Mouse (Mus musculus) CH12.LX (cell line): ENCODE measurements around the gene 4930404H24Rik. TPM values are rescaled to one million over a fixed set of nuclear protein-coding genes. Genes with fewer than 3 reads are reported as not detected.

ENCODE experiments used
- BHLHE40 ChIP-seq: IDR thresholded peaks from 2 replicates; pipeline ENCODE4 v1.6.1; 2011; ENCODE audit warnings: mild to moderate bottlenecking, low read depth, low read length, improper control_type of control experiment
- CHD1 ChIP-seq: IDR thresholded peaks from 2 replicates; pipeline ENCODE4 v1.6.1; 2012; ENCODE audit warnings: low read depth, low read length, improper control_type of control experiment, inconsistent platforms
- ELF1 ChIP-seq: IDR thresholded peaks from 2 replicates; pipeline ENCODE4 v1.6.1; 2014; ENCODE audit warnings: low read depth, mild to moderate bottlenecking, inconsistent platforms, low read length, improper control_type of control experiment
- EP300 ChIP-seq: IDR thresholded peaks from 2 replicates; pipeline ENCODE4 v1.6.1; 2011; ENCODE audit warnings: low read length, improper control_type of control experiment
- HCFC1 ChIP-seq: IDR thresholded peaks from 2 replicates; pipeline ENCODE4 v1.6.1; 2012; ENCODE audit warnings: low read depth, mild to moderate bottlenecking, inconsistent platforms, low read length, improper control_type of control experiment
- IRF4 ChIP-seq: IDR thresholded peaks from 2 replicates; pipeline ENCODE4 v1.6.1; 2014; ENCODE audit warnings: low read depth, mild to moderate bottlenecking, inconsistent platforms, low read length, improper control_type of control experiment
- JUND ChIP-seq: conservative IDR thresholded peaks from 2 replicates; pipeline ENCODE4 v1.6.1; 2011; ENCODE audit warnings: low read depth, low read length, improper control_type of control experiment
- KAT2A ChIP-seq: IDR thresholded peaks from 2 replicates; pipeline ENCODE4 v1.6.1; 2012; ENCODE audit warnings: low read length, improper control_type of control experiment, inconsistent platforms; ENCODE audit not compliant: insufficient replicate concordance
- MAX ChIP-seq: IDR thresholded peaks from 2 replicates; pipeline ENCODE4 v1.6.1; 2011; ENCODE audit warnings: low read length, improper control_type of control experiment
- PAX5 ChIP-seq: IDR thresholded peaks from 2 replicates; pipeline ENCODE4 v1.6.1; 2012; ENCODE audit warnings: low read length, inconsistent platforms, mixed read lengths
- POLR2A ChIP-seq: IDR thresholded peaks from 2 replicates; pipeline ENCODE4 v1.6.1; 2011; ENCODE audit warnings: low read depth, mild to moderate bottlenecking, improper control_type of control experiment, low read length
- POLR2AphosphoS2 ChIP-seq: IDR thresholded peaks from 2 replicates; pipeline ENCODE4 v1.6.1; 2011; ENCODE audit warnings: low read depth, low read length, improper control_type of control experiment
- RCOR1 ChIP-seq: conservative IDR thresholded peaks from 2 replicates; pipeline ENCODE4 v1.6.1; 2012; ENCODE audit warnings: low read depth, mild to moderate bottlenecking, inconsistent platforms, low read length, improper control_type of control experiment
- SMC3 ChIP-seq: IDR thresholded peaks from 2 replicates; pipeline ENCODE4 v1.6.1; 2011; ENCODE audit warnings: low read depth, low read length, improper control_type of control experiment
- USF1 ChIP-seq: IDR thresholded peaks from 2 replicates; pipeline ENCODE4 v1.6.1; 2014; ENCODE audit warnings: low read depth, mild to moderate bottlenecking, inconsistent platforms, low read length, improper control_type of control experiment
- ZC3H11A ChIP-seq: IDR thresholded peaks from 2 replicates; pipeline ENCODE4 v1.6.1; 2012; ENCODE audit warnings: low read depth, mild to moderate bottlenecking, inconsistent platforms, low read length, improper control_type of control experiment
- ZKSCAN1 ChIP-seq: IDR thresholded peaks from 2 replicates; pipeline ENCODE4 v1.6.1; 2012; ENCODE audit warnings: low read depth, inconsistent platforms, low read length, improper control_type of control experiment, borderline replicate concordance
- ZNF384 ChIP-seq: IDR thresholded peaks from 2 replicates; pipeline ENCODE4 v1.6.1; 2012; ENCODE audit warnings: low read depth, low read length, improper control_type of control experiment, inconsistent platforms
- polyA plus RNA-seq: library from polyadenylated mRNA; unstranded; fragments of >175 nt; gene quantifications from 2 replicates; pipeline ENCODE4 v1.2.1, GENCODE M21; 2012; ENCODE audit warnings: low read depth; ENCODE audit not compliant: insufficient read length
- total RNA-seq, 2 experiments: library from RNA; depleted of rRNA; stranded (reverse); fragments of 300-350 nt in 1 of 2; fragments of >200 nt in 1 of 2; gene quantifications; 2 replicates each; pipeline ENCODE4 v1.2.3; 2012 to 2014

The 4930404H24Rik gene
- total and polyA plus RNA-seq, 3 experiments = not detected

- TF ChIP-seq RCOR1 = 0 out of 2 replicates have a peak, but pooled peaks have one; percentile 38
- no peak for TF ChIP-seq POLR2AphosphoS2
- TF ChIP-seq ZC3H11A = no peak
- no peak for TF ChIP-seq USF1
- no peak for TF ChIP-seq ZKSCAN1
- no peak for TF ChIP-seq KAT2A
- no peak for TF ChIP-seq POLR2A
- TF ChIP-seq CHD1 = no peak
- TF ChIP-seq EP300 = peak; percentile 54
- TF ChIP-seq IRF4 = peak; percentile 57; the same call in 1 of the 2 replicates
- TF ChIP-seq BHLHE40 = peak; percentile 60
- TF ChIP-seq SMC3 = no peak
- TF ChIP-seq PAX5 = no peak
- no peak for TF ChIP-seq JUND
- peak; percentile 52; the same call in 1 of the 2 replicates for TF ChIP-seq MAX
- no peak for TF ChIP-seq HCFC1
- peak; percentile 28; the same call in 1 of the 2 replicates for TF ChIP-seq ELF1
- no peak for TF ChIP-seq ZNF384
- TF ChIP-seq, all 38 proteins: peak for 12
Measured at GRCm38 (mm10) chr2:153542936-153543668, 50.5 kb downstream of the 4930404H24Rik start (continued).

Other genes with a start within 250 kb of the 4930404H24Rik start
- 9.9 and 10.6 TPM in 2 replicates for gene Kif3b, start 201.4 kb upstream of the 4930404H24Rik start, total RNA-seq (2012; rRNA removed)
- gene Kif3b, start 201.4 kb upstream of the 4930404H24Rik start, total RNA-seq (2014; rRNA removed) = 8.5 and 9.1 TPM in 2 replicates
- 15.8 and 16.5 TPM in 2 replicates for gene Kif3b, start 201.4 kb upstream of the 4930404H24Rik start, polyA plus RNA-seq
- 18.0 and 19.0 TPM in 2 replicates for gene Asxl1, start 147.0 kb upstream of the 4930404H24Rik start, total RNA-seq (2012; rRNA removed)
- 12.7 and 13.2 TPM in 2 replicates for gene Asxl1, start 147.0 kb upstream of the 4930404H24Rik start, total RNA-seq (2014; rRNA removed)
- 28.3 and 31.1 TPM in 2 replicates for gene Asxl1, start 147.0 kb upstream of the 4930404H24Rik start, polyA plus RNA-seq
- 3.5 and 3.7 TPM in 2 replicates for gene Nol4l, start 37.2 kb downstream of the 4930404H24Rik start, total RNA-seq (2012; rRNA removed)
- 1.0 and 1.3 TPM in 2 replicates for gene Nol4l, start 37.2 kb downstream of the 4930404H24Rik start, total RNA-seq (2014; rRNA removed)
- gene Nol4l, start 37.2 kb downstream of the 4930404H24Rik start, polyA plus RNA-seq = 1.9 and 3.5 TPM in 2 replicates
- 18.9 and 22.2 TPM in 2 replicates for gene Commd7, start 140.0 kb downstream of the 4930404H24Rik start, total RNA-seq (2012; rRNA removed)
- 28.4 and 29.1 TPM in 2 replicates for gene Commd7, start 140.0 kb downstream of the 4930404H24Rik start, total RNA-seq (2014; rRNA removed)
- gene Commd7, start 140.0 kb downstream of the 4930404H24Rik start, polyA plus RNA-seq = 34.7 and 35.2 TPM in 2 replicates
- gene Dnmt3b, start 156.7 kb downstream of the 4930404H24Rik start, total RNA-seq (2012; rRNA removed) = 8.4 TPM in 2 replicates
- 5.3 and 6.0 TPM in 2 replicates for gene Dnmt3b, start 156.7 kb downstream of the 4930404H24Rik start, total RNA-seq (2014; rRNA removed)
- 8.9 and 9.4 TPM in 2 replicates for gene Dnmt3b, start 156.7 kb downstream of the 4930404H24Rik start, polyA plus RNA-seq
- gene Dnmt3c, start 203.9 kb downstream of the 4930404H24Rik start, total RNA-seq (2012; rRNA removed) = 0.04 TPM in 1 of 2 replicates, not detected in the other
- 0.14 TPM in 1 of 2 replicates, not detected in the other for gene Dnmt3c, start 203.9 kb downstream of the 4930404H24Rik start, total RNA-seq (2014; rRNA removed)
- not detected in 2 replicates for gene Dnmt3c, start 203.9 kb downstream of the 4930404H24Rik start, polyA plus RNA-seq
- gene Mapre1, start 248.5 kb downstream of the 4930404H24Rik start, total RNA-seq (2012; rRNA removed) = 30.8 and 44.7 TPM in 2 replicates
- 136 and 163 TPM in 2 replicates for gene Mapre1, start 248.5 kb downstream of the 4930404H24Rik start, total RNA-seq (2014; rRNA removed)
- gene Mapre1, start 248.5 kb downstream of the 4930404H24Rik start, polyA plus RNA-seq = 134 and 148 TPM in 2 replicates